Mouse (Mus musculus) brain, embryonic 14.5 days (tissue): ENCODE data around the gene Ppfia3.

Experiments used
- CTCF ChIP-seq: fragments of 200-500 bp; IDR thresholded peaks from 2 replicates; pipeline ENCODE4 v1.5.1; 2012; ENCODE audit warnings: inconsistent platforms, mild to moderate bottlenecking, moderate library complexity, borderline replicate concordance; ENCODE audit not compliant: insufficient read depth, insufficient read length; ENCODE audit errors: extremely low read depth
- POLR2A ChIP-seq: fragments of 200-500 bp; IDR thresholded peaks from 2 replicates; pipeline ENCODE4 v1.6.1; 2012; ENCODE audit warnings: mild to moderate bottlenecking, inconsistent platforms, borderline replicate concordance; ENCODE audit not compliant: poor library complexity, insufficient read depth, insufficient read length, severe bottlenecking; ENCODE audit errors: extremely low read depth

DNA sequence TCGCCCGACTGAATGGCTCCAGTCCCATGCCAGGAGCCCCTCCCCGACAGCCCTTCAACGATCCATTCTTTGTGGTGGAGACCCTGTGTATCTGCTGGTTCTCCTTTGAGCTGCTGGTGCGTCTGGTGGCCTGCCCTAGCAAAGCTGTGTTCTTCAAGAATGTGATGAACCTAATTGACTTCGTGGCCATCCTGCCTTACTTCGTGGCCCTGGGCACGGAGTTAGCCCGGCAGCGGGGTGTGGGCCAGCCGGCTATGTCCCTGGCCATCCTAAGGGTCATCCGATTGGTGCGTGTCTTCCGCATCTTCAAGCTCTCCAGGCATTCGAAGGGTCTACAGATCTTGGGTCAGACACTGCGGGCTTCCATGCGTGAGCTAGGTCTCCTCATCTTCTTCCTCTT lies 42.1 kb upstream of the Ppfia3 start:
- no peak for TF ChIP-seq CTCF
- TF ChIP-seq POLR2A: no peak
